Mouse (Mus musculus) B cell, adult 2 months (primary cell): ENCODE measurements around the gene Gtf2i.

ENCODE experiments used
- DNase-seq, 2 experiments: peaks; one replicate each; pipeline ENCODE4 v3.0.0; 2022

Gtf2i gene

GRCm38 (mm10) chr5:134188571-134188970 is 126.0 kb downstream of the Gtf2i start:
- no peak for DNase-seq
